Mouse (Mus musculus) embryonic facial prominence, embryonic 11.5 days (tissue): ENCODE data around the gene Rbsn. TPM values are rescaled to one million over a fixed set of nuclear protein-coding genes. Genes with fewer than 3 reads are reported as not detected.

ENCODE experiments used
- ATAC-seq: fragments of 200-750 bp; cut with Nextera tagmentation; replicated peaks from 2 replicates; pipeline ENCODE4 v1.8.0; 2017; ENCODE audit warnings: low read depth; ENCODE audit not compliant: insufficient number of reproducible peaks, low FRiP score, low TSS enrichment
- DNase-seq: peaks from one replicate; pipeline ENCODE4 v3.0.0-alpha.2; 2015; ENCODE audit warnings: low spot score
- H3K27ac ChIP-seq: fragments of 300-500 bp; sonication (generic); replicated peaks from 2 replicates; pipeline ENCODE4 v1.5.1; 2014; ENCODE audit warnings: mild to moderate bottlenecking, low read depth, low read length, control low read depth
- H3K27me3 ChIP-seq: fragments of 300-500 bp; sonication (generic); 2 replicates; pipeline ENCODE4 v1.6.1; 2014; ENCODE audit warnings: mild to moderate bottlenecking, low read length, moderate library complexity, mixed read lengths; ENCODE audit not compliant: control insufficient read depth, insufficient read depth
- H3K36me3 ChIP-seq: fragments of 300-500 bp; sonication (generic); replicated peaks from 2 replicates; pipeline ENCODE4 v1.6.1; 2014; ENCODE audit warnings: low read depth, mild to moderate bottlenecking, low read length, moderate library complexity, mixed read lengths; ENCODE audit not compliant: control insufficient read depth, insufficient read depth
- H3K4me1 ChIP-seq: fragments of 300-500 bp; sonication (generic); 2 replicates; pipeline ENCODE4 v1.6.1; 2014; ENCODE audit warnings: low read length, mixed read lengths; ENCODE audit not compliant: control insufficient read depth, insufficient read depth
- H3K4me2 ChIP-seq: fragments of 300-500 bp; sonication (generic); 2 replicates; pipeline ENCODE4 v1.6.1; 2014; ENCODE audit warnings: low read depth, mild to moderate bottlenecking, control low read depth, low read length, moderate library complexity
- H3K4me3 ChIP-seq: fragments of 300-500 bp; sonication (generic); 2 replicates; pipeline ENCODE4 v1.5.1; 2014; ENCODE audit warnings: low read depth, low read length, control low read depth
- H3K9ac ChIP-seq: fragments of 300-500 bp; sonication (generic); replicated peaks from 2 replicates; pipeline ENCODE4 v1.6.1; 2014; ENCODE audit warnings: mild to moderate bottlenecking, control low read depth, low read length
- H3K9me3 ChIP-seq: fragments of 300-500 bp; sonication (generic); replicated peaks from 2 replicates; pipeline ENCODE4 v1.6.1; 2016; ENCODE audit warnings: mild to moderate bottlenecking, low read length, inconsistent platforms, mixed read lengths; ENCODE audit not compliant: control insufficient read depth
- WGBS: fragments of 180-500 bp; shearing (Covaris S2); extraction: QIAGEN DNeasy Blood & Tissue Kit; methylation state at CpG from one replicate; pipeline ENCODE4 v1.1.7; 2014; 5-methylcytosine and 5-hydroxymethylcytosine counted together
- polyA plus RNA-seq: library from polyadenylated mRNA; unstranded; fragments of >200 nt; fragmentation: Nextera tagmentation; extraction: Ambion mirVana; gene quantifications from 2 replicates; pipeline ENCODE4 v1.2.1, GENCODE M21; 2014

Rbsn gene
- polyA plus RNA-seq, 1 experiment from 2014 or later: 15.9 TPM

DNA sequence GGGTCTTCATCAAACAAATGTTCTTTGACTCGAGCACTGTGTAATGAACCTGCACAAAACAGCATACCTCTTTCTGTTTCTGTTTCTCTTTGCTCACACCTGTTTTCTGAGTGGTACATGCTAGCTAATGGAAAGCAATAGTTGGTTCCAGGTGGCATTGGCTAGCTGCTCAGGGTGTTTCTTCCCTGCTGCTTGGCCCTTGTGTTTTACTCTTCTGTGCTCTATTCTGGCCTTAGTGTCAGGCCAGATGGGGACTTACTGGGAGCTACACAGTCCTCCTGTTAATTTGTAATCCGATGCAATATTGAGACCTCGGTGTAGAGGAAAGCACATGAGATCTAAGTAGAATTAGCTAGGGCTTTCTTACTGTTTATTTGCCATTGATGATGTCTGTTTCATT lies 55.9 kb downstream of the Rbsn start:
- DNase-seq (no peak), ATAC-seq (no peak)
- Histone ChIP-seq H3K9me3 (no peaks in the 10 kb centered on the region), H3K4me3 (no peak overlapping the region), H3K4me2 (no peak overlapping the region), H3K9ac (no peak overlapping the region), H3K36me3 (peaks cover 8% of the 10 kb centered on the region), H3K27ac (no peak overlapping the region), H3K4me1 (no peaks in the 10 kb centered on the region), H3K27me3 (no peaks in the 10 kb centered on the region)
- WGBS: 86% methylated on average over 3 of the region's 3 CpGs

DNA sequence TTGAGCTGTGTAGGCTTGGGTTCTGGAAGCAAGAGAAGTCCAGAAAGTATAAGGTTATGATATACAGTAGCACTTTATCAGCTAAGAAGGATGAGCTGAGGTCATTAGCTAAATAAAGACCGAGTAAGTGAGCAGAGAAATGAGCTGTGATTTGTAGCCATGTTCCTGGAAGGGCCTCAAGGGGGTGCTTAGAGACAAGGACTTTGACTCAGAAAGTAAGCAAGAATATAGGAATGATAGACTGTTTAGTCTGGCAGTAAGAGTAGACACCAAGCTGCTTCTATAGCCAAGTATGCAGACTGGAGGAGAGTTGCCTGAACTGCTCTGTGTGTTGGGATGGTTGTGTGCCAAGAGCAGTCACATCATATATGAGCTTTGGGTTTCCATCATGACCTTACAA lies 61.0 kb downstream of the Rbsn start:
- no peaks in the 10 kb centered on the region for H3K4me1 ChIP-seq
- no peak overlapping the region for H3K27ac ChIP-seq
- WGBS: 95% methylated on average over 1 of the region's 1 CpGs
- H3K9ac ChIP-seq: no peak overlapping the region
- ATAC-seq: no peak
- no peaks in the 10 kb centered on the region for H3K9me3 ChIP-seq
- H3K36me3 ChIP-seq: peaks cover 3% of the 10 kb centered on the region
- no peaks in the 10 kb centered on the region for H3K27me3 ChIP-seq
- no peak for DNase-seq
- no peak overlapping the region for H3K4me2 ChIP-seq
- H3K4me3 ChIP-seq: no peak overlapping the region

DNA sequence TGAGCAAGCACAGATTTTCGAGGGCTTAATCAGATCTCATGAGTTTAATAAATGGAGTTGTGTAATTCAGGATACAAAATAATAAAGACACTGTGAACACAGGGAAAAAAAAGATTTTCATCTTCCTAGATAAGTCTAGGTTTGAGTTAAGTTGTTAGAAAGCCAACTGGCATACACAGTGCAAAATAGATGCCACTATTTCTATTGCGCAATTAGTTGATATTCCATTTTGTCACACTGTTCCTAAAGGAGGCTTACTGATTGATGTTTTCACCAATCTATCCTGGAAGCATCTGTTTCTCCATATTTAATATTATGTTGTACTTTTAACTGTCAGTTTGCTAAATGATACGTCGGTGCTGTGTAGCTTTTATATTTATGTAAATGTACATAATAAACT lies 68.8 kb downstream of the Rbsn start:
- DNase-seq (no peak), ATAC-seq (no peak)
- Histone ChIP-seq H3K4me2 (no peak overlapping the region), H3K4me1 (no peaks in the 10 kb centered on the region), H3K27me3 (no peaks in the 10 kb centered on the region), H3K27ac (no peak overlapping the region), H3K36me3 (no peaks in the 10 kb centered on the region; the same call in 1 of the 2 replicates), H3K9ac (no peak overlapping the region), H3K9me3 (no peaks in the 10 kb centered on the region), H3K4me3 (no peak overlapping the region)
- 95% methylated on average over 4 of the region's 4 CpGs for WGBS

Other genes starting within 250 kb of the Rbsn start
- 3.8 and 4.8 TPM in 2 replicates for gene Fgd5, start 236.0 kb downstream of the Rbsn start, polyA plus RNA-seq
- gene Nr2c2, start 123.5 kb downstream of the Rbsn start, polyA plus RNA-seq: 16.2 and 18.5 TPM in 2 replicates
- gene Mrps25, start 30.9 kb downstream of the Rbsn start, polyA plus RNA-seq: 87.6 and 97.6 TPM in 2 replicates
- gene Trh, start 29.7 kb upstream of the Rbsn start, polyA plus RNA-seq: 0.56 and 1.9 TPM in 2 replicates